Mouse (Mus musculus) forebrain, embryonic 12.5 days (tissue): ENCODE results near the gene E2f2. TPM values are rescaled to one million over a fixed set of nuclear protein-coding genes. Genes with fewer than 3 reads are reported as not detected.
A peak's percentile ranks its signal among the peaks of the same experiment; 100 is the strongest.

Experiments used
- ATAC-seq: fragments of 200-750 bp; cut with Nextera tagmentation; 2 replicates; pipeline ENCODE4 v1.8.0; 2017; ENCODE audit warnings: moderate TSS enrichment; ENCODE audit not compliant: low FRiP score
- H3K27ac ChIP-seq: fragments of 300-500 bp; sonication (generic); 2 replicates; pipeline ENCODE4 v1.5.1; 2016; ENCODE audit warnings: mild to moderate bottlenecking
- H3K27me3 ChIP-seq: fragments of 300-500 bp; sonication (generic); 2 replicates; pipeline ENCODE4 v1.6.1; 2016; ENCODE audit warnings: mild to moderate bottlenecking
- H3K36me3 ChIP-seq: fragments of 300-500 bp; sonication (generic); replicated peaks from 2 replicates; pipeline ENCODE4 v1.6.1; 2016; ENCODE audit warnings: mild to moderate bottlenecking
- H3K4me1 ChIP-seq: fragments of 300-500 bp; sonication (generic); 2 replicates; pipeline ENCODE4 v1.6.1; 2016
- H3K4me2 ChIP-seq: fragments of 300-500 bp; sonication (generic); 2 replicates; pipeline ENCODE4 v1.6.1; 2016; ENCODE audit warnings: mild to moderate bottlenecking, moderate library complexity
- H3K4me3 ChIP-seq: fragments of 300-500 bp; sonication (generic); replicated peaks from 2 replicates; pipeline ENCODE4 v1.5.1; 2016; ENCODE audit warnings: mild to moderate bottlenecking
- H3K9ac ChIP-seq: fragments of 300-500 bp; sonication (generic); 2 replicates; pipeline ENCODE4 v1.6.1; 2016; ENCODE audit warnings: mild to moderate bottlenecking
- H3K9me3 ChIP-seq: fragments of 300-500 bp; sonication (generic); 2 replicates; pipeline ENCODE4 v1.6.1; 2016
- WGBS: fragments of 180-500 bp; shearing (Covaris S2); methylation state at CpG from one replicate; pipeline ENCODE4 v1.1.7; 2016; 5-methylcytosine and 5-hydroxymethylcytosine counted together
- polyA plus RNA-seq: library from polyadenylated mRNA; unstranded; fragments of >200 nt; fragmentation: Nextera tagmentation; extraction: Ambion mirVana; gene quantifications from 2 replicates; pipeline ENCODE4 v1.2.1, GENCODE M21; 2016

The E2f2 gene
- 13.4 and 14.6 TPM in 2 replicates for polyA plus RNA-seq

DNA sequence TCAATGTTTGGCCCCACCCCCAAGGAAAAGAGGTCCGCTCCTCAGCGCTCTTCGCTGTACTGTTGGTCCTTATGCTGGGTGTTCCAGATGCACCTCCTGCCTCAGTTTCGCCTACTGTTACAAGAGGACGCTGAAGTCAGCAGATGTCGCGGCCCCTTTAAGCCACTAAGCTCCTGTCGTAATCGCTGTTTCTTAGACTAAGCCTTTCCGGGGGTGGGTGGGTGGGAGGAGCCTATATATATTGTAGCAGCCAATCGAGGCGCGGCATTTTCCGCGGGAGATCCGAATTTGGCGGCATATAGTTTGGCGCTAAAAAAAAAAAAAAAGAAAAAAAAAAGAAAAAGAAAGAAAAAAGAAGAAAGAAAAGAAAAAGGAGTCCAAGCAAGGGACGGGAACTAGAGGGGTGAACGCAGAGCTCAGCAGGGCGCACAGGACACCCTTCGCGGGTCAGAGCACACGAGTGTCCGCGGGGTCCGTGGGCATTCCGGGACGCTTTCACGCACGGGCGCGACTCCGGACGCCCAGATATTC, at the start of gene E2f2:
E2f2 (plus strand) TSS at position 384 of the 531 bp plus-strand sequence.
- Histone ChIP-seq H3K9me3 (no peaks in the 10 kb centered on the region), H3K27me3 (no peaks in the 10 kb centered on the region), H3K4me3 (peak within 1 kb of the TSS; percentile 82), H3K4me1 (peaks cover 54% of the 10 kb centered on the region), H3K36me3 (no peaks in the 10 kb centered on the region), H3K27ac (peak within 1 kb of the TSS; percentile 79), H3K4me2 (peak within 1 kb of the TSS; percentile 99), H3K9ac (peak within 1 kb of the TSS; percentile 75)
- peak; percentile 60 for ATAC-seq
- under 1% methylated on average over 35 of the region's 35 CpGs for WGBS

DNA sequence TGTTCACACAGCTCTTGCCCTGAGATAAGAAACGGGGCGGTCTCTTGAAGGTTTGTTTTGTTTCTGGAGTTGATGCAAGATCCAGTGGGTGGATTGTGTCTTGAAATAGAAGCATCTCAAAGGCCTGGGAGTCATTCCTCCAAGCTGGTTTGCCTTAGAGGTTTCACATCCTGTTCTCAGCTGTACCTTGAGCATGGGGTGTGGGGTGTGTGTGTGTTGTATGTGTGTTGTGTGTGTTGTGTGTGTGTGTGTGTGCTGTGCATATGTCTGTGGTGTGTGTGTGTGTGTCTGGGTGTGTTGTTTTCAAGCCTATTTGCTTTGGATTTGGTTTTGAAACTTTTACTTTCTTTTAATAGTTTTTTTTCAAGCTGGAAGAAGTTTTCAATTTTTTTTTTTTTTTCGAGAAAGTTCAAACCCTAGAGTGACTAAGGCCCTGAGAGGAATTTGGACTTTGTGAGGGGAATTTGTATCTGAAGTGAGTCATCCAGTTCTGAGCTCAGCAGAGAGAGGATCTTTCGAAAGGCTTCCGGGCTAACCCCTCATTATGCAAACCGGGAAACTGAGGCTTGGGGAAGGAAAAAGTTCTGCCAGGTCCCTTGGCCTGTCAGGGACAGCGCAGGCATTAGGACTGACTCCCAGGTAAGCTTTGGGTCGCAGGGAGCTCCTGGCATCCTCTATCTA, 48.9 kb upstream of the E2f2 start:
- 75% methylated on average over 8 of the region's 8 CpGs for WGBS

DNA sequence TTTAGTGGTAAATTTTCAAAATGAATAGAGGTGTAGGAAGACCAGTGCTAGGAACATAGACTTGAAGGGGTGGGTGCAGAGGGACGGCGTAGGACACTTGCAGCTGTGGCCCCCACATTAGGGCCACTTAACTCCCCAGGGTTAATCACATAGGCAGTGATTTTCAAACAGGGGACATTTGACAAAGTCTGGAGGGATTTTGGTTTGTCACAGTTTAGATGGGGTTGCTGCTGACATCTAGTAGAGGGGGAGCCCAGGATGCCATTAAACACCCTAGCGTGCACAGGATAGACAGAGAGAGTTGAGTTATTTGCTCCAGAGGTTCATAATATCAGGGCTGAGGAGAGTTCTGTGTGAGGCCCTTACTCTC, 48.4 kb upstream of the E2f2 start:
- Histone ChIP-seq H3K27me3 (no peaks in the 10 kb centered on the region), H3K4me1 (0 out of 2 replicates have a peak, but pooled peaks cover 3% of the 10 kb centered on the region), H3K4me2 (no peak overlapping the region), H3K9me3 (no peaks in the 10 kb centered on the region), H3K27ac (no peak overlapping the region), H3K4me3 (no peak overlapping the region), H3K9ac (no peak overlapping the region), H3K36me3 (no peaks in the 10 kb centered on the region)
- WGBS: 90% methylated on average over 3 of the region's 3 CpGs
- no peak for ATAC-seq

More for the DNA sequence above, 48.9 kb upstream of the E2f2 start:
- no peak overlapping the region for H3K4me3 ChIP-seq
- H3K9me3 ChIP-seq: no peaks in the 10 kb centered on the region
- 0 out of 2 replicates have a peak, but pooled peaks cover 3% of the 10 kb centered on the region for H3K4me1 ChIP-seq
- H3K27me3 ChIP-seq: no peaks in the 10 kb centered on the region
- H3K9ac ChIP-seq: no peak overlapping the region
- no peaks in the 10 kb centered on the region for H3K36me3 ChIP-seq
- no peak overlapping the region for H3K27ac ChIP-seq
- H3K4me2 ChIP-seq: no peak overlapping the region
- ATAC-seq: no peak

DNA sequence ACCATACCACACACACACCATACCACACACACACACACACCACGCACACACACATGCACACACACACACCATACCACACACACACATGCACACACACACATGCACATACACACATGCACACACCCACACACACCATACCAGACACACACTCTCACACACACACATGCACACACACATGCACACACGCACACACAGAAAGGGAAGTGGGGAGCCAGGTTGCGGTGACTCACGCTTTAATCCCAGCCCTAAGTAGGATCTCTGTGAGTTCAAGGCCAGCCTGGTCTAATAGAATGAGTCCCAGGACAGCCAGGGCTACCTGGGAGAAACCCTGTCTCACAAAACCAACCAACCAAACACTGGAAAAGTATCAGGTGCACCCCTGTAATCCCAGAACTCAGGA, 47.6 kb upstream of the E2f2 start:
- Histone ChIP-seq H3K9me3 (no peaks in the 10 kb centered on the region), H3K4me2 (no peak overlapping the region), H3K9ac (no peak overlapping the region), H3K4me3 (no peak overlapping the region), H3K4me1 (0 out of 2 replicates have a peak, but pooled peaks cover 3% of the 10 kb centered on the region), H3K36me3 (no peaks in the 10 kb centered on the region), H3K27ac (no peak overlapping the region), H3K27me3 (no peaks in the 10 kb centered on the region)
- 98% methylated on average over 4 of the region's 4 CpGs for WGBS
- ATAC-seq: no peak

DNA sequence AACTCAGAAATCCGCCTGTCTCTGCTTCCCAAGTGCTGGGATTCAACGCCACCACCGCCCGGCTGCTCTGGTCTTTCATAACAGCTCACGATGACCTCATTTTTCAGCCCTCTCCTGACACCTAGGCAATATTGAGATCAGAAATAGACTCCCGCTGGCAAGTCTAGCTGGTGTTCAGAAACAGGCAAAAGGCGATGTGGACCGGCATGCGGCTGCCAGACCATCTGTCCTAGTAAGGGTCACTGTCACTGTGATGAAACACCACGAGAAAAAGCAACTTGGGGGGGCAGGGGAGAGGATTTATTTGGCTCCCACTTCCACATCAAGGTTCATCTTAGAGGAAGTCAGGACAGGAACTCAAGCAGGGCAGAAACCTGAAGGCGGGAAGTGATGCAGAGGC, 46.7 kb upstream of the E2f2 start:
- Histone ChIP-seq H3K4me3 (no peak overlapping the region), H3K27ac (no peak overlapping the region), H3K27me3 (no peaks in the 10 kb centered on the region), H3K36me3 (no peaks in the 10 kb centered on the region), H3K9me3 (no peaks in the 10 kb centered on the region; the same call in 1 of the 2 replicates), H3K4me2 (no peak overlapping the region), H3K4me1 (no peaks in the 10 kb centered on the region), H3K9ac (no peak overlapping the region)
- WGBS: 90% methylated on average over 11 of the region's 11 CpGs
- ATAC-seq: no peak

DNA sequence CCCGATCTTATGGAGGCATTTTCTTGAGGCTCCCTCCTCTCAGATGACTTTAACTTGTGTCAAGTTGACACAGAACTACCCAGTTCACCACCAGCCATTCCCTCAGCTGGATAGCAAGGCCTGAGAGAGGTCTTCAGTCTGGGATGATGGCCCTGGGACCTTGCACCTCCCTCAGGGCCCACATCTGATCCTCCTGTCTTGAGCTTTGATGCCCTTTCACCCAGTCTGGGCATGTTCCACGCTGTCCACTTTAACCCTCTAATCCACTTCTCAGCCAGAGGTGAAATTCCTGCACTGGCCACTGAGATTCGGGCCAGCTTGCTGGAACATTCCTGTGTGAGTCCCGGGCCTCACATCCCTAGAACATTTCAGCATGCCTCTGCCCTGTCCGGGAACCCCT, 46.2 kb upstream of the E2f2 start:
- no peak for ATAC-seq
- 78% methylated on average over 5 of the region's 5 CpGs for WGBS
- Histone ChIP-seq H3K36me3 (no peaks in the 10 kb centered on the region), H3K4me2 (no peak overlapping the region), H3K4me3 (no peak overlapping the region), H3K4me1 (no peaks in the 10 kb centered on the region), H3K9ac (no peak overlapping the region), H3K27me3 (no peaks in the 10 kb centered on the region), H3K27ac (no peak overlapping the region), H3K9me3 (no peaks in the 10 kb centered on the region; the same call in 1 of the 2 replicates)

DNA sequence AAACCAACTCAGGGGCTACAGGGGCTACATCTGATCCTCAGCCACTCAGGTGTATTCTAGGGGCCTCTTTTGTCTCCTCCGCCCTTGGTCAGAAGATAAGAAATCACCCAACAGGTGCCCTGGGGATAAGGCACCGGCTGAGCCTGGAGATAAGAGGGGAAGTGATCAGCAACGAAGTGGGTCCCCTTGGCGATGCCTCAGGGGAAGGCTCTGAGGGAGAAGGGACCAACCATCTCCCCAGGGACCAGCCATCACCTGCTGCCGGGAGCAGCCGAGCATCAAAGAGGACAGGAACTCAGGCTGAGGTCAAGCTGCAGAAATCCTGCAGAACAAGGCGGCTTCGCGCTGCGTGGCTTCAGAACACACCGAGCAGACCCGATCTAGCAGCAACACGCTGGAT, 44.5 kb upstream of the E2f2 start:
- no peak for ATAC-seq
- no peaks in the 10 kb centered on the region for H3K27me3 ChIP-seq
- H3K36me3 ChIP-seq: no peaks in the 10 kb centered on the region
- no peak overlapping the region for H3K4me3 ChIP-seq
- H3K4me1 ChIP-seq: peaks cover 3% of the 10 kb centered on the region; the same call in 1 of the 2 replicates
- no peak overlapping the region for H3K4me2 ChIP-seq
- no peaks in the 10 kb centered on the region; the same call in 1 of the 2 replicates for H3K9me3 ChIP-seq
- 76% methylated on average over 13 of the region's 13 CpGs for WGBS
- no peak overlapping the region for H3K27ac ChIP-seq
- no peak overlapping the region for H3K9ac ChIP-seq

DNA sequence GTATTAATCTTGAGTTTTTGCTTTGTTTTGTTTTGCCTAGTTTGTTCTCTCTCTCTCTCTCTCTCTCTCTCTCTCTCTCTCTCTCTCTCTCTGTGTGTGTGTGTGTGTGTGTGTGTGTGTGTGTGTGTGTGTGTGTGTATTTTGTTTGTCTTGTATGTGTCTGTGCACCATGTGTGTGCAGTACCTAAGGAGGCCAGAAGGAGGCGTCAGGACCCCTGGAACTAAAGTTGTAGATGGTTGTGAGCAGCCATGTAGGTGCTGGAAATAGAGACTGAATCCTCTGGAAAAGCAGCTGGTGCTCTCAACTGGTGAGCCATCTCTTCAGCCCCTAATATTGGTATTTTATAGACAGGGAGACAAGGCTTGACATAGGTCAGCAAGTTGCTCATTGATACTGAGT, 42.4 kb upstream of the E2f2 start:
- no peak for ATAC-seq
- Histone ChIP-seq H3K36me3 (no peaks in the 10 kb centered on the region), H3K4me2 (no peak overlapping the region), H3K4me1 (peaks cover 24% of the 10 kb centered on the region), H3K4me3 (no peak overlapping the region), H3K9me3 (no peaks in the 10 kb centered on the region; the same call in 1 of the 2 replicates), H3K9ac (no peak overlapping the region), H3K27me3 (no peaks in the 10 kb centered on the region), H3K27ac (no peak overlapping the region)
- 80% methylated on average over 1 of the region's 1 CpGs for WGBS

DNA sequence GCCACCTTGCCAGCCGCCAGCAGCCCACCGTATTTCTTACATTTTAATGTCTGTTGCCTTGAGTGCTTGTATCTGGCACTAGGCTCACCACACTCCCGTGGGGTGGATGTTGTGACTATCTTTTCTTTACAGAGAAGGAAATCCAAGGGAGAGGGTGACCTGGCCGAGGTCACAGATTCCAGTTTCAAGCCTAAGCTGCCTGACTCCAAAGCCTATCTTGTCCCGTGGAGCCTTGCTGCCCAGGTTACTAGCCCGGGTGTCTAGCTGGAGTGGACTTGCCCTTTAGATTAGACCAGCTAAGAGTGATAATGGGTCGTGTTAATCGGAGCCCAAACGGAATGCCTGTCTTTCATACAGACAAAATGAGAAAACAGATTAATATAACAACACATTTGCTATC, 38.4 kb upstream of the E2f2 start:
- 16% methylated on average over 9 of the region's 9 CpGs for WGBS
- no peaks in the 10 kb centered on the region; the same call in 1 of the 2 replicates for H3K9me3 ChIP-seq
- no peak for ATAC-seq
- no peaks in the 10 kb centered on the region for H3K36me3 ChIP-seq
- peak overlapping the region; percentile 99 for H3K27ac ChIP-seq
- H3K4me1 ChIP-seq: peaks cover 50% of the 10 kb centered on the region
- peak overlapping the region; percentile 67 for H3K4me2 ChIP-seq
- 0 out of 2 replicates have a peak overlapping the region, but pooled peaks have one; percentile 40 for H3K4me3 ChIP-seq
- H3K27me3 ChIP-seq: no peaks in the 10 kb centered on the region
- peak overlapping the region; percentile 67 for H3K9ac ChIP-seq

DNA sequence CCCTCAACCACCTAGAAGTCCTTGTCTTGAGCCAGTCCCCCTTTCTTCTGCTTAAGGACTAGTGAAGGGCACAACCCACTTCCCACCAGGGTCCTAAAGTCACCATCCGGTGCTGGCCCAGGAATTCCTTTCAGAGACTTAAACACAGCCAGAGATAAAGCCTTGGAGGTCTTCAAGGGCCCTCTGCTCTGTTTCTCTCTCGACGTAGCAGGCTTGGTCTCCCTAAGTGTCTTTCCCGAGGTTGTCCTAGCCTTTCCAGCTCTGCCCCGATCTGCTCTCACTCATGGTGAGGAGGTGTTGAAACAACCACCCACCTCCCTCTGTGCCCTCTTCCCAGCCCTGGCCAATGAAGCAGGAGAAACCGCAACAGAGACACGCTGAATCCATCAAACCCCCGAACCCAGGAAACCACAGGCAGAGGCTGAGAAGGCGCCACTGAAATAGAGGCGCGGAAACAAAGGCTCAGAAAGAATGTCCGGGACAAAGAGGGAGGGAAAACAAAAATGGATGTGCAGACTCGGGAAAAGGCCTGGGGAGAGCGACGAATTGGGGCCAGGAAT, 37.7 kb upstream of the E2f2 start:
- Histone ChIP-seq H3K27me3 (no peaks in the 10 kb centered on the region), H3K4me2 (peak overlapping the region; percentile 67), H3K27ac (peak overlapping the region; percentile 99), H3K9me3 (no peaks in the 10 kb centered on the region; the same call in 1 of the 2 replicates), H3K36me3 (no peaks in the 10 kb centered on the region), H3K9ac (peak overlapping the region; percentile 67), H3K4me3 (peak overlapping the region; percentile 40), H3K4me1 (peaks cover 57% of the 10 kb centered on the region)
- 0% methylated on average over 15 of the region's 15 CpGs for WGBS
- ATAC-seq: peak; percentile 21; the same call in 1 of the 2 replicates

DNA sequence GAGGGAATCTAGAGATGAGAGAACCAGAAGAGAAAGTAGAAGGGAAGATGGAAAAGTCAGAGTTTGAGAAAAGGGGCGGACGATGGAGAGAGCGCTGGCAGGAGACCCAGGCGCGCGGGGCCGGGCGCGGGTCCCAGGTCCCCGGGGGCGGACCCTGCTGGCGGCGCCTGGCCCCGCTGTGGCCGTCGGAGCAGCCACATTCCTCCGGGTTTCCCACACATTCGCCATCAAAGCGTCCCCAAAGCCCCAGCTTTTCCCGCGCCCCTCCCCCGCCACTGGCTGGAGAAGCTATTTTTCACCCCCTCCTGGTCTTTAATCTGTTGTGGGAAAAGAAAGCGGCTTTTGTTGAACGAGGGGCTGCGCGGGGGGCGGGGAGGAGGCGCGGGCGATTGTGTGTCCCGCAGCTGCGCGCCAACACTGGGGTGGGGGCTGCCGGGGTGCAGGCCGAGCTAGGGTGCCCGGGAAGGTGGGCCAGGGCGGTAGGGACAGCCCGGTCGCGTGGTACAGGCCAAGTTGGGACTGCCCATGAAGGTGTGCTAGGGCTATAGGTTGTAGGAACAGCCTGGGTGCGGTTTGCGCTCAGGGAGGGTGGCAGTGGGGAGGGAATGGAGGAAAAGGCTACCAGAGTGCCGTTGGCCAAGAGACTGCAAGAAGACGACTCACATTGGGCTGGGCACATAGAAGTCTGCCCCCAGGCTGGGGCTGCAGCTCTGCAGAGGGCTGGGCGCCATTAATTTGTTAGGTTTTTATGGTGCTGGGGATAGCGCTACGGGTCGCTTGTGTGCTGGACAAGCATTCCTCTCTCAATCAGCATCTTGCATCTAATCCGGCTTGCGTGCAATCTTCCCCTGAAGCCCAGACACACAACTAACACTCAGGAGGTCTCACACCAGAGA, 37.0 kb upstream of the E2f2 start:
- H3K36me3 ChIP-seq: no peaks in the 10 kb centered on the region
- under 1% methylated on average over 49 of the region's 50 CpGs for WGBS
- peak overlapping the region; percentile 67 for H3K4me2 ChIP-seq
- peak overlapping the region; percentile 40 for H3K4me3 ChIP-seq
- H3K4me1 ChIP-seq: peaks cover 63% of the 10 kb centered on the region
- H3K27me3 ChIP-seq: no peaks in the 10 kb centered on the region
- peak overlapping the region; percentile 99 for H3K27ac ChIP-seq
- H3K9ac ChIP-seq: peak overlapping the region; percentile 67
- H3K9me3 ChIP-seq: no peaks in the 10 kb centered on the region
- ATAC-seq: peak; percentile 81
